Mouse (Mus musculus) C2C12 (cell line): ENCODE measurements around the gene Pcsk5. TPM values are rescaled to one million over a fixed set of nuclear protein-coding genes. Genes with fewer than 3 reads are reported as not detected.

Experiments
- H3K27me3 ChIP-seq: one replicate; pipeline ENCODE4 v1.6.1; 2011; ENCODE audit not compliant: control insufficient read depth, insufficient read depth, insufficient read length
- H3K36me3 ChIP-seq: one replicate; pipeline ENCODE4 v1.6.1; 2011; ENCODE audit not compliant: control insufficient read depth, insufficient read depth
- H3K4me3 ChIP-seq: one replicate; pipeline ENCODE4 v1.5.1; 2011; ENCODE audit warnings: mild to moderate bottlenecking, control low read depth; ENCODE audit not compliant: poor library complexity, insufficient read depth, severe bottlenecking
- H3K79me2 ChIP-seq: one replicate; pipeline ENCODE4 v1.6.1; 2011; ENCODE audit not compliant: control insufficient read depth, insufficient read depth
- H3K79me3 ChIP-seq: one replicate; pipeline ENCODE4 v1.6.1; 2011; ENCODE audit warnings: low read depth, control low read depth
- H3ac ChIP-seq: one replicate; pipeline ENCODE3; 2011; ENCODE audit warnings: low read depth; ENCODE audit not compliant: control insufficient read depth, insufficient read length
- CEBPB ChIP-seq: IDR thresholded peaks from one replicate; pipeline ENCODE4 v1.6.1; 2011; ENCODE audit warnings: low read depth, mild to moderate bottlenecking, control low read depth, moderate library complexity
- CTCF ChIP-seq: IDR thresholded peaks from one replicate; pipeline ENCODE4 v1.5.1; 2011; ENCODE audit not compliant: control insufficient read depth, insufficient read depth, insufficient read length
- FOSL1 ChIP-seq: IDR thresholded peaks from one replicate; pipeline ENCODE4 v1.8.0; 2011; ENCODE audit warnings: mild to moderate bottlenecking, low read length; ENCODE audit not compliant: poor library complexity, insufficient read depth, severe bottlenecking
- MAX ChIP-seq: IDR thresholded peaks from one replicate; pipeline ENCODE4 v1.6.1; 2011; ENCODE audit warnings: mild to moderate bottlenecking, control low read depth
- MYOD1 ChIP-seq: IDR thresholded peaks from one replicate; pipeline ENCODE4 v1.6.1; 2011; ENCODE audit warnings: low read depth; ENCODE audit not compliant: control insufficient read depth, insufficient read length
- MYOG ChIP-seq: IDR thresholded peaks from one replicate; pipeline ENCODE4 v1.6.1; 2011; ENCODE audit not compliant: control insufficient read depth, insufficient read length; ENCODE audit errors: extremely low read depth
- USF1 ChIP-seq: IDR thresholded peaks from one replicate; pipeline ENCODE4 v1.6.1; 2011; ENCODE audit warnings: low read depth, mild to moderate bottlenecking, control low read depth, moderate library complexity
- polyA plus RNA-seq: library from polyadenylated mRNA; unstranded; fragments of >200 nt; fragmentation: generic; extraction: Trizol; gene quantifications from one replicate; pipeline ENCODE4 v1.2.1, GENCODE M21; 2012; ENCODE audit warnings: missing spikeins

Gene Pcsk5
- polyA plus RNA-seq, 1 experiment = not detected

DNA sequence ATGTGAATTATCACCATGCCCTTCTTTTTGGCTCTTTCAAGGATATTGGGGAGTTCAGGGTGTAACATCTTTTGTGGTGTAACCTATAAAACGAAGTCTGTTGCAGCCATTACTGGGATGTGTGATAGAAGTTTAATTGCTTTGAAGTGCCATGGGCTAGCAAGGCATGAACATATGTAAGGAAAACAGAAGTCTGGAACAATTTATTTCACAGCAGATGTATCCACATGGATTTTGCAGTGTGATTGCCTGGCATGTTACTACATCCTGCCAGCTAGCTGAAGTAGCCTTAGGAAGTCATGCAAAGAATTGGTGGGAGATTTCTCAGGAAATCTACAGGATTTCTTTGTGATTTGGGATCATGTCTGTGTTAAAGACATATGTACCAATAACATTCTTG is 230.9 kb downstream of the Pcsk5 start:
- Histone ChIP-seq H3K4me3 (no peak overlapping the region), H3K79me3 (no peaks in the 10 kb centered on the region), H3K36me3 (no peaks in the 10 kb centered on the region), H3ac (no peak overlapping the region), H3K27me3 (no peaks in the 10 kb centered on the region), H3K79me2 (no peaks in the 10 kb centered on the region)
- no peak for TF ChIP-seq MAX
- TF ChIP-seq USF1 = no peak
- TF ChIP-seq FOSL1 = no peak
- TF ChIP-seq MYOD1 = no peak
- no peak for TF ChIP-seq MYOG
- no peak for TF ChIP-seq CEBPB

DNA sequence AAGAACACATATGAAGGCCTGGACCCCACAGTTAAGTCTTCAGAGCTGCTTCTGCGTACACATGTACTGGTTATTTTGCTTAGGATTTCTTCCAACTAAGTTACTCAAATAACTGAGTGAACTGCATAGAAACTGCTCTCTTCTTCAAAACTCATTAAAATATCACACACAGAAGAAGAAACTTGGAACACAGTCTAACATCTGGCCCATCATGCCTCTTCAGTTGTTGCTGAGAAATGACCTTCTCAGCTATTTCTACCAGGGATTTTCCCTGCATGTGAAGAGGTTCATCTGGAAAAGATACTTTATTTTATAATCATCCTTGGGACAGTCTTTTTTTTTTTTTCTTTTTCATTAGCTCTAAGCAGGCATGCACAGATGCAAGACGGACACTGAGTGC is 231.3 kb downstream of the Pcsk5 start:
- H3K4me3 ChIP-seq = no peak overlapping the region
- no peaks in the 10 kb centered on the region for H3K27me3 ChIP-seq
- H3K36me3 ChIP-seq = no peaks in the 10 kb centered on the region
- H3K79me3 ChIP-seq = no peaks in the 10 kb centered on the region
- TF ChIP-seq MYOD1 (no peak), USF1 (no peak), CEBPB (no peak), FOSL1 (no peak), MAX (no peak), MYOG (no peak), CTCF (no peak)
- no peaks in the 10 kb centered on the region for H3K79me2 ChIP-seq
- H3ac ChIP-seq = no peak overlapping the region

DNA sequence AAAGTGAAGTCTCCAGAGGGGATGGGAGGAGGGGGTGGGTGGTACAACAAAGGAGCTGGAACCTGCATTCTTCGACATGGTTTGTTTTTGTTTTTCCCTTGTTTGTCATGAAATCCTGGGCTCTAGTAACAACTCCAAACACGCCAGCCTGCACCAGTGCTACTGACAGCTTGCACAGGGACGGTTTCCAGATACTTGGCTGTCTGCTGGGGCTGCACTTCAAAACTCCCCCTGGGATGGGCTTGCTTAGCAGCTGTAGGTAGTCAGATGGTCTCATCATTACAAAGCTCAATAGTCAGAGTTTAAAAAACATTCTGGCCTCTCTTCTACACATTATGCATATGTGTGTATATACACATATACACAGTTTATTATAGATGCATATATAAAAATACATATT is 234.1 kb downstream of the Pcsk5 start:
- no peak overlapping the region for H3K4me3 ChIP-seq
- TF ChIP-seq FOSL1 (no peak), USF1 (no peak), MAX (no peak), MYOG (no peak), CTCF (no peak), MYOD1 (no peak), CEBPB (no peak)
- H3K27me3 ChIP-seq = no peaks in the 10 kb centered on the region
- no peaks in the 10 kb centered on the region for H3K79me2 ChIP-seq
- no peaks in the 10 kb centered on the region for H3K79me3 ChIP-seq
- H3K36me3 ChIP-seq = no peaks in the 10 kb centered on the region
- H3ac ChIP-seq = no peak overlapping the region

DNA sequence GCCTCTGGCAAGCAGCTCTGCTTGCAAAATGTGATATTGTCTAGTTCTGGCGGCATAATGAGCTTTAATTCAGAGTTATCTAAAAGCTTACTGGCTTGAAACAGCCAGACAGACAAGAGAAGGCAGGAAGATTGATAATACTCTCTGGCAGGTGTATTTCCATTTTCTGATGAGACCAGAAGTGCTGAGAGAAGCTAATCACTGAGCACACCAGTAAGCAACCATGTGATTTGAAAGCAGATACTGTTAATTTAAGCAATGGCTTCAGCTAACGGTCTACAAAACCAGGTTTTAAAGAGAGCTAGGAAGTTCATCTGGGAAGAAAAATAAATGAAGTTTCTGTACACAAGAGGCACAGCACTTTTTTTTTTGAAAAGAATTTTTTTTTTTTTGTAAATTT is 237.1 kb downstream of the Pcsk5 start:
- Histone ChIP-seq H3K79me3 (no peaks in the 10 kb centered on the region), H3K79me2 (no peaks in the 10 kb centered on the region), H3K4me3 (no peak overlapping the region)

DNA sequence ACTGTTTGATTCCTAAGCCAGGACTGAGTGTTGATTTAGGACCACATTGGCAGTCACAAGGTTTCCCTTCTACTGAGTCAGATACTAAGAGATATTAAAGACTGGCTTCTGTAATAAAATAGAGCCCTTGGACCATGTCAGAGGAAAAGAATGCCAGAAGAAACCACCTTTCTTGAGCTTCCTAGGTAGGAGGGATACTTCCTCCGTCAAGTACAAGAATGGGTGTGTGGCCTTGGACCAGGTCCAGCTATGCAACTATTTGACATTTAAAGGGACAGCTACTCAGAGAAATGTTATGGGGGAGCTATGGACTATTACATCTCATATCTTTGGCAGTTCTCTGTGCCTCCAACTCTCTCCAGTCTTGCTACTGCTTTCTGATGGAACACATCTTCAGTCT is 244.6 kb downstream of the Pcsk5 start:
- Histone ChIP-seq H3K27me3 (no peaks in the 10 kb centered on the region), H3K4me3 (no peak overlapping the region), H3K36me3 (no peaks in the 10 kb centered on the region), H3K79me3 (no peaks in the 10 kb centered on the region), H3K79me2 (no peaks in the 10 kb centered on the region), H3ac (no peak overlapping the region)
- TF ChIP-seq FOSL1 (no peak), CTCF (no peak), MAX (no peak), CEBPB (no peak), MYOD1 (no peak)

More for the DNA sequence above, 237.1 kb downstream of the Pcsk5 start:
- H3K27me3 ChIP-seq = no peaks in the 10 kb centered on the region
- H3K36me3 ChIP-seq = no peaks in the 10 kb centered on the region
- H3ac ChIP-seq = no peak overlapping the region
- TF ChIP-seq MYOD1 = no peak
- TF ChIP-seq CTCF = no peak
- TF ChIP-seq USF1 = no peak
- TF ChIP-seq CEBPB = no peak
- no peak for TF ChIP-seq MYOG
- no peak for TF ChIP-seq FOSL1
- TF ChIP-seq MAX = no peak

DNA sequence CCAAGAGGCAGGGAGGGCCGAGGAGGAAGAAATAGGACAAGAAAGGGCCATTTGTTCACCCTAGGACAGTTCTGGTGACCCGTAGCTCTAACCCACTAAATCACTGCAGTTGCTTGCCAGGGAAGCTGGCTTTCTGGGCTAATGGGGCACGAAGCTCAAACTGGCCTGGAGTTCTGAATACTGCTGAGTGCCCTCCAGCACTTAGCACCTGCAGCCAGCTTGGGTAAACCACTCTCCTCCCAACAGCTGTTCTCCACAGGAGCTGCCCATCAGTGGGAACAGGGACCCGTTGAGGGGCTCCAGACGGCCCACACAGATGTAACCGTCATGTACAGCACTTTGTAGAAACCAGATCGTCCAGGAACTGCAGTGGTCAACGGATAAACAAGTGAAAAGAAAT is 246.1 kb downstream of the Pcsk5 start:
- no peak overlapping the region for H3K4me3 ChIP-seq
- H3ac ChIP-seq = no peak overlapping the region
- no peaks in the 10 kb centered on the region for H3K79me3 ChIP-seq
- TF ChIP-seq USF1 (no peak), MYOG (no peak), CTCF (no peak), MYOD1 (no peak), CEBPB (no peak), FOSL1 (no peak), MAX (no peak)
- H3K79me2 ChIP-seq = no peaks in the 10 kb centered on the region
- H3K36me3 ChIP-seq = no peaks in the 10 kb centered on the region
- H3K27me3 ChIP-seq = no peaks in the 10 kb centered on the region
